Mouse (Mus musculus) small intestine, adult 2 months (tissue): ENCODE results near the gene Rpap2.

Experiments
- CTCF ChIP-seq: fragments of 200-500 bp; IDR thresholded peaks from 2 replicates; pipeline ENCODE4 v1.5.1; 2012; ENCODE audit warnings: low read depth, mild to moderate bottlenecking, control low read depth, inconsistent platforms, low read length, moderate library complexity, mixed read lengths; ENCODE audit not compliant: insufficient replicate concordance, insufficient read length; ENCODE audit errors: extremely low read depth
- POLR2A ChIP-seq: fragments of 200-500 bp; IDR thresholded peaks from 2 replicates; pipeline ENCODE4 v1.6.1; 2012; ENCODE audit warnings: low read depth, mild to moderate bottlenecking, control low read depth, inconsistent platforms, low read length, moderate library complexity

- no peak for TF ChIP-seq CTCF
- no peak for TF ChIP-seq POLR2A
These were observed 51.5 kb downstream of the Rpap2 start for GRCm38 (mm10) chr5:107648552-107649125.
